Mouse (Mus musculus) CH12.LX (cell line): ENCODE results near the gene Gtse1. TPM values are rescaled to one million over a fixed set of nuclear protein-coding genes. Genes with fewer than 3 reads are reported as not detected.

ENCODE experiments used
- DNase-seq: peaks from one replicate; pipeline ENCODE4 v3.0.0-alpha.2; 2013; ENCODE audit errors: extremely low read depth
- H3K27ac ChIP-seq: 2 replicates; pipeline ENCODE4 v1.5.1; 2012; ENCODE audit warnings: low read depth, mild to moderate bottlenecking, control low read depth, moderate library complexity; ENCODE audit not compliant: insufficient read depth
- H3K27me3 ChIP-seq: replicated peaks from 2 replicates; pipeline ENCODE3; 2012; ENCODE audit warnings: inconsistent platforms
- H3K36me3 ChIP-seq, 2 experiments: replicated peaks in 1 of 2; 2 replicates each; pipeline versions ENCODE3 to v1.6.1; 2012; ENCODE audit warnings: inconsistent platforms in 1 of 2, low read length in 1 of 2, mild to moderate bottlenecking in 1 of 2, mixed read lengths in 1 of 2, moderate library complexity in 1 of 2; ENCODE audit not compliant: control insufficient read depth in 1 of 2, insufficient read depth in 1 of 2
- H3K4me1 ChIP-seq, 2 experiments: 2 replicates each; pipeline ENCODE4 v1.6.1; 2012; ENCODE audit warnings: inconsistent platforms in 1 of 2, moderate library complexity in 1 of 2; ENCODE audit not compliant: insufficient read depth in 2 of 2, control insufficient read depth in 1 of 2
- H3K4me2 ChIP-seq: 2 replicates; pipeline ENCODE4 v1.6.1; 2012; ENCODE audit warnings: low read depth, mild to moderate bottlenecking, control low read depth; ENCODE audit not compliant: poor library complexity, insufficient read depth, severe bottlenecking
- H3K4me3 ChIP-seq, 3 experiments: fragments of 150-350 bp in 1 of 3; sonication (generic) in 1 of 3; replicated peaks in 1 of 3; 2 replicates each; pipeline versions ENCODE3 to v1.5.1; 2011 to 2012; ENCODE audit warnings: low read depth in 2 of 3, low read length in 2 of 3, mild to moderate bottlenecking in 2 of 3, moderate library complexity in 2 of 3, control low read depth in 1 of 3, improper control_type of control experiment in 1 of 3, inconsistent platforms in 1 of 3, mixed read lengths in 1 of 3; ENCODE audit not compliant: poor library complexity in 1 of 3
- H3K79me2 ChIP-seq: replicated peaks from 2 replicates; pipeline ENCODE4 v1.6.1; 2012; ENCODE audit warnings: mild to moderate bottlenecking, moderate library complexity; ENCODE audit not compliant: control insufficient read depth, poor library complexity, insufficient read depth, severe bottlenecking; ENCODE audit errors: extremely low read depth
- H3K9ac ChIP-seq: 2 replicates; pipeline ENCODE4 v1.6.1; 2012; ENCODE audit warnings: low read depth, mild to moderate bottlenecking, control low read depth, moderate library complexity; ENCODE audit not compliant: insufficient read depth
- H3K9me3 ChIP-seq: replicated peaks from 2 replicates; pipeline ENCODE3; 2012; ENCODE audit warnings: low read length, inconsistent platforms, mixed read lengths
- CHD1 ChIP-seq: IDR thresholded peaks from 2 replicates; pipeline ENCODE4 v1.6.1; 2012; ENCODE audit warnings: low read depth, low read length, improper control_type of control experiment, inconsistent platforms
- CHD2 ChIP-seq: IDR thresholded peaks from 2 replicates; pipeline ENCODE4 v1.6.1; 2011; ENCODE audit warnings: low read length, improper control_type of control experiment
- E2F4 ChIP-seq: IDR thresholded peaks from 2 replicates; pipeline ENCODE4 v1.6.1; 2011; ENCODE audit warnings: low read depth, low read length, improper control_type of control experiment; ENCODE audit not compliant: insufficient replicate concordance
- ELF1 ChIP-seq: IDR thresholded peaks from 2 replicates; pipeline ENCODE4 v1.6.1; 2014; ENCODE audit warnings: low read depth, mild to moderate bottlenecking, inconsistent platforms, low read length, improper control_type of control experiment
- GABPA ChIP-seq: IDR thresholded peaks from 2 replicates; pipeline ENCODE4 v1.6.1; 2012; ENCODE audit warnings: low read depth, low read length, improper control_type of control experiment, inconsistent platforms; ENCODE audit not compliant: insufficient replicate concordance
- JUND ChIP-seq: conservative IDR thresholded peaks from 2 replicates; pipeline ENCODE4 v1.6.1; 2011; ENCODE audit warnings: low read depth, low read length, improper control_type of control experiment
- MAZ ChIP-seq: IDR thresholded peaks from 2 replicates; pipeline ENCODE4 v1.6.1; 2012; ENCODE audit warnings: low read depth, mild to moderate bottlenecking, inconsistent platforms, low read length, improper control_type of control experiment, moderate library complexity
- MEF2A ChIP-seq: IDR thresholded peaks from 2 replicates; pipeline ENCODE4 v1.6.1; 2014; ENCODE audit warnings: low read depth, mild to moderate bottlenecking, inconsistent platforms, low read length, improper control_type of control experiment, borderline replicate concordance
- PAX5 ChIP-seq: IDR thresholded peaks from 2 replicates; pipeline ENCODE4 v1.6.1; 2012; ENCODE audit warnings: low read length, inconsistent platforms, mixed read lengths
- POLR2AphosphoS2 ChIP-seq: IDR thresholded peaks from 2 replicates; pipeline ENCODE4 v1.6.1; 2011; ENCODE audit warnings: low read depth, low read length, improper control_type of control experiment
- RAD21 ChIP-seq: IDR thresholded peaks from 2 replicates; pipeline ENCODE4 v1.6.1; 2011; ENCODE audit warnings: low read depth, mild to moderate bottlenecking, low read length, improper control_type of control experiment, moderate library complexity
- RCOR1 ChIP-seq: conservative IDR thresholded peaks from 2 replicates; pipeline ENCODE4 v1.6.1; 2012; ENCODE audit warnings: low read depth, mild to moderate bottlenecking, inconsistent platforms, low read length, improper control_type of control experiment
- SIN3A ChIP-seq: IDR thresholded peaks from 2 replicates; pipeline ENCODE4 v1.6.1; 2012; ENCODE audit warnings: low read length, improper control_type of control experiment, inconsistent platforms
- USF1 ChIP-seq: IDR thresholded peaks from 2 replicates; pipeline ENCODE4 v1.6.1; 2014; ENCODE audit warnings: low read depth, mild to moderate bottlenecking, inconsistent platforms, low read length, improper control_type of control experiment
- USF2 ChIP-seq: conservative IDR thresholded peaks from 2 replicates; pipeline ENCODE4 v1.6.1; 2011; ENCODE audit warnings: low read depth, low read length, improper control_type of control experiment
- ZC3H11A ChIP-seq: IDR thresholded peaks from 2 replicates; pipeline ENCODE4 v1.6.1; 2012; ENCODE audit warnings: low read depth, mild to moderate bottlenecking, inconsistent platforms, low read length, improper control_type of control experiment
- ZKSCAN1 ChIP-seq: IDR thresholded peaks from 2 replicates; pipeline ENCODE4 v1.6.1; 2012; ENCODE audit warnings: low read depth, inconsistent platforms, low read length, improper control_type of control experiment, borderline replicate concordance
- dilution Hi-C: fragments of 300-500 bp; cut with MboI; formaldehyde crosslinking; loops from 2 replicates; pipeline ENCODE4 v1.14.3; 2020; ENCODE audit warnings: low sequenced_read_pairs; ENCODE audit not compliant: extremely low pct_unique_long_range_greater_than_20kb, extremely low pct_ligation_motif_present
- in situ Hi-C: fragments of 300-500 bp; cut with MboI; formaldehyde crosslinking; loops from 3 replicates; pipeline ENCODE4 v1.14.3; 2019; ENCODE audit warnings: low sequenced_read_pairs, low pct_ligation_motif_present, low pct_unique_long_range_greater_than_20kb, mixed read lengths
- polyA plus RNA-seq: library from polyadenylated mRNA; unstranded; fragments of >175 nt; gene quantifications from 2 replicates; pipeline ENCODE4 v1.2.1, GENCODE M21; 2012; ENCODE audit warnings: low read depth; ENCODE audit not compliant: insufficient read length
- total RNA-seq, 2 experiments: library from RNA; depleted of rRNA; stranded (reverse); fragments of 300-350 nt in 1 of 2; fragments of >200 nt in 1 of 2; gene quantifications; 2 replicates each; pipeline ENCODE4 v1.2.3; 2012 to 2014

The Gtse1 gene
- total and polyA plus RNA-seq, 3 experiments, result 32.8 to 40.1 (median 37.4) TPM

DNA sequence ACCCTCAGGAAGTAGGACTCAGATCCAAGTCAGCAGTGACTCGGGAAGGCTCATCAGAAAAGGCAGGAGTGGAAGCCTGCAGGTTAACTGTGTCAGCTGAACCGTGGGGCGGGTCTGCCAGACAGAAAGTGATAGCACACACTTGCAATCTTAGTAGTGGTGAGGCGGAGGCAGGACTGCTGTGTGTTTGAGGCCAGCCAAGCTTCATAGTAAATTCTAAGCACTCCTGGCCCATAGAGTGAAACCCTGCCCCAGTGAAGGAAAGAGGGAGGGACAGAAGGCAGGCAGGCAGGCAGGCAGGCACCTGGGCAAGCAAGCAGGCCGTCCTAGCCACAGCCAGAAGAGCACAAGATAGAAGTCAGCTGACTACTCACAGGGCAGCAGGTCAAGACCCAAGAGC, 26.1 kb downstream of the Gtse1 start:
- in situ Hi-C loops (no loop called here), dilution Hi-C loops (no loop called here)
- Histone ChIP-seq H3K9me3 (no peaks in the 10 kb centered on the region), H3K36me3 (peaks cover 34 to 78% of the 10 kb centered on the region in 2 experiments), H3K4me3 (no peak overlapping the region), H3K27ac (no peak overlapping the region), H3K79me2 (no peaks in the 10 kb centered on the region), H3K4me1 (peaks cover 0 to 3% of the 10 kb centered on the region in 2 experiments; a peak in 2 of 4 replicates), H3K9ac (no peak overlapping the region), H3K4me2 (no peak overlapping the region), H3K27me3 (no peaks in the 10 kb centered on the region)
- no peak for DNase-seq
- TF ChIP-seq USF1, result no peak

DNA sequence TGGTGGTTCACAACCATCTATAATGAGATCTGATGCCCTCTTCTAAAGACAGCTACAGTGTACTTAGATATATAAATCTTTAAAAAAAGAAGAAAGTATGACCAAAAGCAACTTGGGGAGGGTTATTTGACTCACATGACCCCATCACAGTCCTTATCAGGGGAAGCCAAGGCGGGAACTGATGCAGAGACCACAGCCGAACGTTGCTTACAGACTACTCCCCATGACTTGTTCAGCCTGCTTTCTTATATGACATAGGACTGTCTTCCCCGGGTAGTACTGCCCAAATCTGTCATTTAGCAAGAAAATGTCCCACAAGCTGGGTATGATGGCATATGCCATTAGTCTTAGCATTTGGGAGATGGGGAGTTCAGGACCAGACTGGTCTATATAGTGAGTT, 29.7 kb downstream of the Gtse1 start:
- Histone ChIP-seq H3K36me3 (peaks cover 53 to 85% of the 10 kb centered on the region in 2 experiments), H3K27ac (no peak overlapping the region), H3K79me2 (no peaks in the 10 kb centered on the region), H3K27me3 (no peaks in the 10 kb centered on the region)
- no peak for DNase-seq
- in situ Hi-C loops, result no loop called here
- TF ChIP-seq JUND (no peak), USF1 (no peak), USF2 (no peak), GABPA (no peak), MAZ (no peak), RCOR1 (no peak), CHD1 (no peak), SIN3A (no peak), MEF2A (no peak), CHD2 (no peak), ZKSCAN1 (no peak), POLR2AphosphoS2 (no peak), PAX5 (no peak), ELF1 (no peak), RAD21 (no peak), E2F4 (no peak), ZC3H11A (no peak)
- TF ChIP-seq, all 38 proteins: peak for 0
- no peaks in the 10 kb centered on the region for H3K9me3 ChIP-seq
- no peak overlapping the region for H3K9ac ChIP-seq
- H3K4me3 ChIP-seq, result no peak overlapping the region
- no peaks in the 10 kb centered on the region for H3K4me1 ChIP-seq
- H3K4me2 ChIP-seq, result no peak overlapping the region
- dilution Hi-C loops, result no loop called here
